Mouse (Mus musculus) kidney, postnatal 36 days (tissue): Measurements from ENCODE around the gene Pno1.

ENCODE experiments used
- DNase-seq, 2 experiments: peaks; one replicate each; pipeline ENCODE4 v3.0.0; 2021 to 2022; ENCODE audit warnings: mixed read lengths in 2 of 2

Pno1 gene

GRCm38 (mm10) chr11:17176638-17177037 is 34.7 kb downstream of the Pno1 start:
- DNase-seq: no peak

DNA sequence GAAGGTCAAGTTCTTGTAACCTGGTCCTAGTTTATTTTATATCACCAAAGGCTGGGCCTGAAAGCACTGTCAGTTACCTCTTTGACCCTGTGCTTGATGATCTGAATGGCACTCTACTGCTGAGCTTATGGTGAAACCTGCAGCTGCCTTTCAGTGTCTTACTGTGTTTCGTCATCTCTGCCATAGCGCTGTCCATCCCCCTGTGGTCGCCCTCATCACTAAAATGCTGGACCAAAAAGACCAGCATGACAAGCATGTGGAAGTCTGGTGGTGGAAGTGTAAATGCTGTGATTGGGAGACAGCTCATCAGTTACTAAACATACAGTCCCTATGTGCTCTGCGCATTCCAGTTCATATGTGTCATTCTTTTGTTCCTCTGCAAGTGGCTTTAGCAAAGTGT is 39.1 kb downstream of the Pno1 start:
- no peak for DNase-seq

DNA sequence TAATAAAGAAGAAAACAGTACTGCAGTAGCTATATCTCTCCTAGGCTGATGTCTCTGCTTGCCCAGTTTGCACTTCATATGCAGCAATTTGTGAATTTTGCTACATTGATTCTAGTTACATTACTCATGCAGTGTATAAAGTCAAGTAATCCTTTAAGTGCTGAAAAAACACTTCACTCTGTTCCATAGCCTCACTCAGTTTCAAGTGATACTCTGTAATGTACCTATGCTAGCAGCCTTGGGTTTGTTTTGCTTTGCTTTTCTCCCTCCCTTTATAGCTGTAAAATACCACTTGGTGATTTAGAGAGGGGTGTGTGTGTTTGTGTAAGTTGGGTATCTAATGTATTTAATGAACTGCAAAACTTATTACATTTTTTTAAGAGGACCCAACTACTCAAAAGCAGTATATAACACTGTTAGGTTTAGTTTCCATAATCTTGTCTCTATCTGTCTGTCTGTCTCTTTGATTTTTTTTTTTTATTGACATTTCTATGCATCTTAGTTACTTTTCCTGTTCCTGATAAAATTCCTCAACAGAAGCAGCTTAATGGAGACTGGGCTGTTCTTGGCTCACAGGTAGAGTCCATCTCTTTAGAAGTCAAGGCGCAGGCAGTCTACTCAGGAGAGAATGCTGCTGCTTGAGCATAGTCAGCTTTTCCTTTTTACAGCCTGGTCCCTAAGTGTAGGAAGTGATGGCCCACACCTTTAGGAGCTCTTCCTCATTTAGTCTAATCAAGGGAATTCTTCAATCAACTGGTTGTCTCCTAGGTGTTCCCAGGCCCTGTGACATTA is 40.2 kb downstream of the Pno1 start:
- DNase-seq: no peak

- DNase-seq: no peak
These were observed 42.1 kb downstream of the Pno1 start for GRCm38 (mm10) chr11:17169262-17169661.

DNA sequence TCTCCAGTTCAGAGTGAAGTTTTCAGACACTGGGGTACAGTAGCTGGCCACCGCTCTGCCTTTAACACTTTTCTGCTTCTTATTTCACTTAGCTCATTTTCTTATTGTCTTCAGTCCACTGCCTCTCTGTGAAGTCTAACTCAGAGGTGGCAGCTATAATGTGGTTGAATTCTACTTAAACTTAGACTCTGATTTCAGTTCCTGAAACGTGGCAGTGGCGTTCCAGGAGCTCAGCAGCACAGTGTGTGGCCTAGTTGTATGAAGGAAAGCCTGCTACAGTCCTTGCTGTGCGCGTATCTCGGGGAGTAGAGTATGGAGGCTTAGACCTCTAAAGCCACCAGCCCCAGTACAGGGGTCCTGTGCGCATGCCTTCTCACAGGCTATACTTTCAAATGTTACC is 44.7 kb downstream of the Pno1 start:
- no peak for DNase-seq

GRCm38 (mm10) chr11:17163956-17164355 is 47.4 kb downstream of the Pno1 start:
- DNase-seq: peak in 1 of 2 experiments; percentile 14

- peak; percentile 74 to 77 for DNase-seq
These were observed 51.1 kb downstream of the Pno1 start for GRCm38 (mm10) chr11:17160242-17160641.

DNA sequence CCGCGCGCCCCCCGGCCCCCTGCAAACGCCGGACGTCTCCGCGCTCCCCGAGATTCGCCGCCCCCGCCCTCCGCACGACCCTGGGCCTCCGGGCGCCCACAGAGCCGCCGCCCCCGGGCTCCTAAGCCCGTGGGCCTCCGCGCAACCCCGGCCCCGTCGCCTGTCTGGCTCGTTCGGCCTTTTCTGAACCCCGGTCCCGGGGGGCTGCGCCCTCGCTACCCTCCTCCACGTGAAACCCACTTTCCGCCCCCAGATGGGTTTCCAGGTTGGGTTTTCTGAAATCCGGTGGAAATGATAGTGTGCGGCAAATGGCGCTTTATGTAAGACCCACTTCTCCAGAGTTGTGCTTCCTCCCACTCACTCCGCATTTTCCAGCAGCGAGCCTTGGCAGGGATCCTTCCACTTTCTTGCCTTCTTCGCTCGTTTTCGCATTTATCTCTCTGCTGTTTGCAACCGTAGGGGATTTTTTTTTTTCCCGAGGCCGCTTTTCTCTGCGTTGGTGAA is 51.6 kb downstream of the Pno1 start:
- peak; percentile 23 to 49 for DNase-seq

DNA sequence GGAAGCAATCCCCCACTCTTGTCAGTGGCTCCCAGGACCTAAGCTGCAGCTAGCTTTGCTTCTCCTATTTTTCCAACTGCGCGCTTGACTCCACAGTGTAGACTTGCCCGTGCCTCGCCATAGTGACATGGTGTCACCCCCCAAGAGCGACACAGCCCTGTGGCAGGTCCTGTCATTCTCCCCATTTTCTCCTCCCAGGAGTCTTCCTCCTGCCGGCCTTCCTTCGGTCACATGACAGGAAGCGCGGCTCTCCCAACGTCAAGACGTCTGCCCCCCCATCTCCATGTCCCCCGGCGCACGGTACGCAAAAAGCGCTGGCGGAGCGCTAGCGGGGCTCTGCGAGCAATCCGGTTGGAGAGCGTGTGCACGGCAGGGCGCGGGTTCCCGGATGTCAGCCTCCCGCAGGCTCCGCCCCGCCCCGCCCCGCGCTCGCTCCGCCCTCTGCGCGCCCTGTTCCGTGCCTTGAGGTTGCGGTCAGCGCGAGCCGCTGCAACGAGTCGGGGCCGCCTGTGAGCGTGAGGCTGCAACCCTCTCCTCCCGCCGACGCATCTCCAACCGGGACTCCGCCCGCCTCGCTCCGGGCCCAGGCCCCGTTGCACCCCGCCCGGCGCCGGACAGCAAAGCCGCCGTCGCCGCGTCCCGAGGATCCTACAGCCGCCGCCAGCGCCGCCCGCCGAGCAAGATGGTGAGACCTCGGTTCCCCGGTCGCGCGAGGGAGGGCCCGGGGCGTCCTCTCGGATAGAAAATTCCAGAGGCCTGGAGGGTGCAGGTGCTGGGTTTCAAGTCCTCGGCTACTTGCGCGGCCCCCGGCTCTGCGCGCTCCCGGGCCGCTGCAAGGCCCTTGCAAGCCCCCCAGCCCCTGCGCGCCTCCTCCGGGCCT is 52.3 kb downstream of the Pno1 start, which contains the start of gene Ppp3r1:
Gene Ppp3r1, plus strand, starts transcription at position 406 of the 880 bp plus-strand sequence.
- peak; percentile 97 to 98 for DNase-seq
